Comparison of ENCODE assay signal across 8 mouse cellular contexts in genomic region chr15:88750677-88751563, GRCm38 (mm10). TPM values are rescaled to one million over a fixed set of nuclear protein-coding genes. Genes with fewer than 3 reads are reported as not detected.
DNase-seq lines count a peak whose midpoint lies in the region; ATAC-seq and TF ChIP-seq lines count a peak whose summit lies in the region.

No protein-coding gene starts in this region.

- H3K4me3 ChIP-seq in ES-E14 (ENCODE audit: insufficient read depth in 1 of 2, low read depth in 1 of 2, low read length in 2 of 2, poor library complexity in 1 of 2, severe bottlenecking in 1 of 2) = peak overlapping the region; percentile 63 to 76
- peak overlapping the region; percentile 98 for H3K4me3 ChIP-seq in forebrain, embryonic 15.5 days
- H3K4me3 ChIP-seq in lung, adult 2 months (replicated peaks; ENCODE audit: extremely low read depth, low read depth, low read length) = peak overlapping the region; percentile 46

- 6% methylated on average over 54 of the region's 54 CpGs for WGBS in forebrain, embryonic 15.5 days
- 6% methylated on average over 54 of the region's 54 CpGs for WGBS in lung, adult 2 months

- peak; percentile 99 for DNase-seq in ES-E14 (ENCODE audit: low read depth, low spot score)
- DNase-seq in cerebellum, adult 11-12 months = peak; percentile 100
- peak; percentile 99 for DNase-seq in heart, postnatal 25 days (ENCODE audit: low spot score)
- peak; percentile 99 for DNase-seq in layer of hippocampus, adult 18-20 months (ENCODE audit: low spot score in 2 of 2)
- peak; percentile 98 for DNase-seq in lung, adult 2 months
- peak; percentile 99 for DNase-seq in thymus, adult 18-20 months

- no peaks in the 10 kb centered on the region for H3K9me3 ChIP-seq in ES-E14 (ENCODE audit: control insufficient read depth, insufficient read depth, low read depth, low read length)
- H3K9me3 ChIP-seq in forebrain, embryonic 15.5 days = no peaks in the 10 kb centered on the region

- H3K4me1 ChIP-seq in ES-E14 (ENCODE audit: control insufficient read depth in 2 of 2, insufficient read depth in 2 of 2, low read length in 2 of 2, poor library complexity in 1 of 2) = peaks cover 7 to 10% of the 10 kb centered on the region in 2 experiments; a peak in 3 of 4 replicates
- peaks cover 27% of the 10 kb centered on the region for H3K4me1 ChIP-seq in forebrain, embryonic 15.5 days
- no peaks in the 10 kb centered on the region; the same call in 1 of the 2 replicates for H3K4me1 ChIP-seq in lung, adult 2 months (ENCODE audit: control insufficient read depth, insufficient read depth, low read length)

- H3K27me3 ChIP-seq in forebrain, embryonic 15.5 days = no peaks in the 10 kb centered on the region

- in situ Hi-C loops in ES-E14 (cut with MboI; ENCODE audit: low sequenced_read_pairs in 2 of 2, unreplicated experiment in 2 of 2) = no loop called here

- H3K36me3 ChIP-seq in ES-E14 (ENCODE audit: control insufficient read depth, insufficient read depth, low read length, poor library complexity, severe bottlenecking) = peaks cover 8% of the 10 kb centered on the region; the same call in 1 of the 2 replicates
- H3K36me3 ChIP-seq in forebrain, embryonic 15.5 days = 0 out of 2 replicates have a peak, but pooled peaks cover 5% of the 10 kb centered on the region

- peak overlapping the region; percentile 92 for H3K9ac ChIP-seq in ES-E14 (ENCODE audit: insufficient read depth, low read depth, low read length, poor library complexity, severe bottlenecking)
- H3K9ac ChIP-seq in forebrain, embryonic 15.5 days (replicated peaks) = peak overlapping the region; percentile 72

- H3K27ac ChIP-seq in ES-E14 (ENCODE audit: insufficient read depth, low read depth, low read length, poor library complexity, severe bottlenecking) = peak overlapping the region; percentile 95
- H3K27ac ChIP-seq in forebrain, embryonic 15.5 days (replicated peaks) = peak overlapping the region; percentile 90

- TF ChIP-seq POLR2A in lung, adult 2 months (IDR thresholded peaks at IDR 0.05; ENCODE audit: borderline replicate concordance, extremely low read depth, low read depth, low read length) = peak; percentile 91; the same call in 1 of the 2 replicates

- peak; percentile 97 for ATAC-seq in forebrain, embryonic 15.5 days (replicated peaks)
- ATAC-seq in neutrophil, adult 5-6 weeks (ENCODE audit: extremely low read depth, insufficient number of reproducible peaks, low FRiP score, poor library complexity, severe bottlenecking) = peak; percentile 95

- TF ChIP-seq CTCF in lung, adult 2 months (IDR thresholded peaks at IDR 0.05; ENCODE audit: insufficient read depth, low read length) = no peak

- intact Hi-C loops in heart, postnatal 25 days (cut with DNase I) = loop anchor here (1.0 to 5.0 kb wide), 2 partner anchors 18 to 66 kb away; partner anchors contain the start of genes Alg12 and Creld2

- peak overlapping the region; percentile 94 for H3K4me2 ChIP-seq in forebrain, embryonic 15.5 days (replicated peaks)

TF ChIP-seq in ES-E14, 5 proteins besides CTCF, POLR2A, EP300 and RAD21:
- TF ChIP-seq ZC3H11A (IDR thresholded peaks at IDR 0.05; ENCODE audit: borderline replicate concordance, low read depth, low read length) (no peak), ZNF384 (IDR thresholded peaks at IDR 0.05; ENCODE audit: low read depth, low read length) (no peak), CHD2 (IDR thresholded peaks at IDR 0.05; ENCODE audit: low read depth, low read length) (no peak), MAFK (IDR thresholded peaks at IDR 0.05; ENCODE audit: insufficient read depth, low read depth, low read length) (no peak), HCFC1 (IDR thresholded peaks at IDR 0.05; ENCODE audit: borderline replicate concordance, insufficient read depth, low read length) (no peak)

RNA-seq across cellular contexts. Expression of gene Zbed4, which starts 0.5 kb away (rescaled TPM):
- 32.9 and 43.6 TPM in 2 replicates for total RNA-seq in ES-E14 (2012; rRNA removed)
- 22.0 and 23.0 TPM in 2 replicates for polyA plus RNA-seq in forebrain, embryonic 15.5 days (2015; fragmentation: Nextera tagmentation; extraction: Ambion mirVana)
- total RNA-seq in heart, postnatal 25 days (2021) = 1 to 10 TPM; 8.1 to 8.8 TPM
- total RNA-seq in layer of hippocampus, adult 18-20 months (2021) = 10 to 100 TPM; 10.6 to 10.8 TPM
- 3.1 and 4.2 TPM in 2 replicates for polyA plus RNA-seq in lung, adult 2 months (2012; rRNA removed)
- total RNA-seq in neutrophil, adult 5-6 weeks (2017) = 27.8 and 30.8 TPM in 2 replicates

RNA-seq across cellular contexts. Expression of gene Brd1, which starts 16.9 kb away (rescaled TPM):
- total RNA-seq in ES-E14 (2012; rRNA removed) = 52.0 and 54.2 TPM in 2 replicates
- 27.2 and 29.3 TPM in 2 replicates for polyA plus RNA-seq in forebrain, embryonic 15.5 days (2015; fragmentation: Nextera tagmentation; extraction: Ambion mirVana)
- total RNA-seq in heart, postnatal 25 days (2021) = 10 to 100 TPM; 29.3 to 31.9 TPM
- 10 to 100 TPM; 55.0 to 58.8 TPM for total RNA-seq in layer of hippocampus, adult 18-20 months (2021)
- 16.4 and 19.8 TPM in 2 replicates for polyA plus RNA-seq in lung, adult 2 months (2012; rRNA removed)
- total RNA-seq in neutrophil, adult 5-6 weeks (2017) = 98.1 and 105 TPM in 2 replicates

Comparison
In these comparisons a context has a peak if more than half of its experiments do, and no peak if none do; other contexts are left out.
1. Peak in every context shown above with its lines: DNase-seq, ATAC-seq, H3K4me3 ChIP-seq and H3K27ac ChIP-seq.
2. H3K4me3 ChIP-seq: peak in every context shown above with its lines; median percentile 98 in forebrain, embryonic 15.5 days; 70 in ES-E14; 46 in lung, adult 2 months.